Mouse (Mus musculus): Measurements from ENCODE around the gene Rnf213. TPM values are rescaled to one million over a fixed set of nuclear protein-coding genes. Genes with fewer than 3 reads are reported as not detected.
"Not testable (repeated sequence)": the region's sequence is repeated elsewhere in the genome, so short reads cannot be mapped to it uniquely, and the experiment has no call there.

Gene Rnf213
- polyA plus RNA-seq, 1 experiment from 2014 or later: 5.6 TPM

GRCm38 (mm10) chr11:119387273-119387672 is 5.6 kb upstream of the Rnf213 start:
- ATAC-seq (ENCODE audit: low FRiP score, low TSS enrichment); H3K27me3 ChIP-seq (ENCODE audit: insufficient read depth, low read length); H3K4me3 ChIP-seq (ENCODE audit: low read length); H3K36me3 ChIP-seq (ENCODE audit: insufficient read depth, low read length); H3K9ac ChIP-seq (replicated peaks; ENCODE audit: low read length); H3K9me3 ChIP-seq (ENCODE audit: low read length); H3K4me2 ChIP-seq (replicated peaks; ENCODE audit: low read depth, low read length); H3K27ac ChIP-seq (ENCODE audit: low read length): not testable (repeated sequence)
- WGBS: 14% methylated on average over 3 of the region's 3 CpGs
- peaks cover 20% of the 10 kb centered on the region for H3K4me1 ChIP-seq (ENCODE audit: insufficient read depth, low read length)

- Histone ChIP-seq H3K4me1 (ENCODE audit: insufficient read depth, low read length) (peaks cover 27% of the 10 kb centered on the region), H3K9ac (replicated peaks; ENCODE audit: low read length) (peak overlapping the region; percentile 77), H3K4me3 (ENCODE audit: low read length) (peak overlapping the region; percentile 72), H3K27ac (ENCODE audit: low read length) (peak overlapping the region; percentile 73; the same call in 1 of the 2 replicates), H3K27me3 (ENCODE audit: insufficient read depth, low read length) (peaks cover 15% of the 10 kb centered on the region), H3K36me3 (ENCODE audit: insufficient read depth, low read length) (no peaks in the 10 kb centered on the region), H3K4me2 (replicated peaks; ENCODE audit: low read depth, low read length) (peak overlapping the region; percentile 96), H3K9me3 (ENCODE audit: low read length) (no peaks in the 10 kb centered on the region)
- WGBS: under 1% methylated on average over 35 of the region's 35 CpGs
- peak; percentile 53 for ATAC-seq (ENCODE audit: low FRiP score, low TSS enrichment)
These were observed 3.0 kb upstream of the Rnf213 start for GRCm38 (mm10) chr11:119389851-119390270.

- WGBS: 2% methylated on average over 53 of the region's 53 CpGs
- Histone ChIP-seq H3K27ac (ENCODE audit: low read length) (peak overlapping the region; percentile 73), H3K9me3 (ENCODE audit: low read length) (no peaks in the 10 kb centered on the region), H3K4me2 (replicated peaks; ENCODE audit: low read depth, low read length) (peak overlapping the region; percentile 96), H3K4me3 (ENCODE audit: low read length) (peak overlapping the region; percentile 72), H3K9ac (replicated peaks; ENCODE audit: low read length) (peak overlapping the region; percentile 77), H3K27me3 (ENCODE audit: insufficient read depth, low read length) (peaks cover 19% of the 10 kb centered on the region), H3K36me3 (ENCODE audit: insufficient read depth, low read length) (no peaks in the 10 kb centered on the region), H3K4me1 (ENCODE audit: insufficient read depth, low read length) (peaks cover 27% of the 10 kb centered on the region)
- ATAC-seq (ENCODE audit: low FRiP score, low TSS enrichment): peak; percentile 53
These were observed 2.3 kb upstream of the Rnf213 start for GRCm38 (mm10) chr11:119390271-119391231.

GRCm38 (mm10) chr11:119391386-119392000 is 1.4 kb upstream of the Rnf213 start:
- Histone ChIP-seq H3K4me2 (replicated peaks; ENCODE audit: low read depth, low read length) (peak overlapping the region; percentile 96; the same call in 1 of the 2 replicates), H3K4me3 (ENCODE audit: low read length) (no peak overlapping the region), H3K27me3 (ENCODE audit: insufficient read depth, low read length) (peaks cover 19% of the 10 kb centered on the region), H3K9ac (replicated peaks; ENCODE audit: low read length) (no peak overlapping the region), H3K4me1 (ENCODE audit: insufficient read depth, low read length) (peaks cover 27% of the 10 kb centered on the region), H3K36me3 (ENCODE audit: insufficient read depth, low read length) (no peaks in the 10 kb centered on the region), H3K27ac (ENCODE audit: low read length) (no peak overlapping the region), H3K9me3 (ENCODE audit: low read length) (no peaks in the 10 kb centered on the region)
- 44% methylated on average over 7 of the region's 7 CpGs for WGBS
- no peak for ATAC-seq (ENCODE audit: low FRiP score, low TSS enrichment)

- Histone ChIP-seq H3K9ac (replicated peaks; ENCODE audit: low read length) (peak overlapping the region; percentile 69), H3K4me1 (ENCODE audit: insufficient read depth, low read length) (peaks cover 27% of the 10 kb centered on the region), H3K4me3 (ENCODE audit: low read length) (peak overlapping the region; percentile 69), H3K4me2 (replicated peaks; ENCODE audit: low read depth, low read length) (peak overlapping the region; percentile 85), H3K9me3 (ENCODE audit: low read length) (no peaks in the 10 kb centered on the region), H3K27me3 (ENCODE audit: insufficient read depth, low read length) (peaks cover 19% of the 10 kb centered on the region), H3K36me3 (ENCODE audit: insufficient read depth, low read length) (no peaks in the 10 kb centered on the region), H3K27ac (ENCODE audit: low read length) (no peak overlapping the region)
- 16% methylated on average over 11 of the region's 12 CpGs for WGBS
- no peak for ATAC-seq (ENCODE audit: low FRiP score, low TSS enrichment)
These were observed 792 bp upstream of the Rnf213 start for GRCm38 (mm10) chr11:119392001-119392614.

- no peaks in the 10 kb centered on the region for H3K36me3 ChIP-seq (ENCODE audit: insufficient read depth, low read length)
- H3K9me3 ChIP-seq (ENCODE audit: low read length): no peaks in the 10 kb centered on the region
- H3K27me3 ChIP-seq (ENCODE audit: insufficient read depth, low read length): peaks cover 16% of the 10 kb centered on the region; the same call in 1 of the 2 replicates
- WGBS: 24% methylated on average over 7 of the region's 7 CpGs
- H3K4me3 ChIP-seq (ENCODE audit: low read length): peak overlapping the region; percentile 69
- H3K9ac ChIP-seq (replicated peaks; ENCODE audit: low read length): peak overlapping the region; percentile 69
- peak overlapping the region; percentile 75 for H3K27ac ChIP-seq (ENCODE audit: low read length)
- H3K4me2 ChIP-seq (replicated peaks; ENCODE audit: low read depth, low read length): peak overlapping the region; percentile 85
- ATAC-seq (ENCODE audit: low FRiP score, low TSS enrichment): no peak
- H3K4me1 ChIP-seq (ENCODE audit: insufficient read depth, low read length): peaks cover 27% of the 10 kb centered on the region
These were observed 544 bp downstream of the Rnf213 start for GRCm38 (mm10) chr11:119393483-119393804.

- ATAC-seq (ENCODE audit: low FRiP score, low TSS enrichment): no peak
- peak overlapping the region; percentile 69 for H3K4me3 ChIP-seq (ENCODE audit: low read length)
- 55% methylated on average over 6 of the region's 6 CpGs for WGBS
- H3K9ac ChIP-seq (replicated peaks; ENCODE audit: low read length): no peak overlapping the region
- H3K9me3 ChIP-seq (ENCODE audit: low read length): no peaks in the 10 kb centered on the region
- H3K27ac ChIP-seq (ENCODE audit: low read length): no peak overlapping the region
- no peaks in the 10 kb centered on the region for H3K36me3 ChIP-seq (ENCODE audit: insufficient read depth, low read length)
- H3K4me1 ChIP-seq (ENCODE audit: insufficient read depth, low read length): peaks cover 27% of the 10 kb centered on the region
- H3K27me3 ChIP-seq (ENCODE audit: insufficient read depth, low read length): peaks cover 14% of the 10 kb centered on the region; the same call in 1 of the 2 replicates
- H3K4me2 ChIP-seq (replicated peaks; ENCODE audit: low read depth, low read length): peak overlapping the region; percentile 85
These were observed 1.3 kb downstream of the Rnf213 start for GRCm38 (mm10) chr11:119394210-119394609.

GRCm38 (mm10) chr11:119395394-119395793 is 2.5 kb downstream of the Rnf213 start:
- H3K27ac ChIP-seq (ENCODE audit: low read length): no peak overlapping the region
- peak overlapping the region; percentile 85; the same call in 1 of the 2 replicates for H3K4me2 ChIP-seq (replicated peaks; ENCODE audit: low read depth, low read length)
- ATAC-seq (ENCODE audit: low FRiP score, low TSS enrichment): no peak
- no peak overlapping the region for H3K9ac ChIP-seq (replicated peaks; ENCODE audit: low read length)
- H3K27me3 ChIP-seq (ENCODE audit: insufficient read depth, low read length): peaks cover 14% of the 10 kb centered on the region; the same call in 1 of the 2 replicates
- H3K4me1 ChIP-seq (ENCODE audit: insufficient read depth, low read length): peaks cover 20% of the 10 kb centered on the region
- H3K4me3 ChIP-seq (ENCODE audit: low read length): no peak overlapping the region
- WGBS: 31% methylated on average over 7 of the region's 7 CpGs
- H3K9me3 ChIP-seq (ENCODE audit: low read length): no peaks in the 10 kb centered on the region
- no peaks in the 10 kb centered on the region for H3K36me3 ChIP-seq (ENCODE audit: insufficient read depth, low read length)

GRCm38 (mm10) chr11:119395931-119396330 is 3.0 kb downstream of the Rnf213 start:
- Histone ChIP-seq H3K27me3 (ENCODE audit: insufficient read depth, low read length) (peaks cover 14% of the 10 kb centered on the region; the same call in 1 of the 2 replicates), H3K27ac (ENCODE audit: low read length) (no peak overlapping the region), H3K4me2 (replicated peaks; ENCODE audit: low read depth, low read length) (no peak overlapping the region), H3K9me3 (ENCODE audit: low read length) (no peaks in the 10 kb centered on the region), H3K4me3 (ENCODE audit: low read length) (no peak overlapping the region), H3K9ac (replicated peaks; ENCODE audit: low read length) (no peak overlapping the region), H3K4me1 (ENCODE audit: insufficient read depth, low read length) (peaks cover 16% of the 10 kb centered on the region), H3K36me3 (ENCODE audit: insufficient read depth, low read length) (no peaks in the 10 kb centered on the region)
- ATAC-seq (ENCODE audit: low FRiP score, low TSS enrichment): no peak
- 31% methylated on average over 13 of the region's 13 CpGs for WGBS

All from kidney, embryonic 16.5 days (tissue).